Mouse (Mus musculus) small intestine, adult 2 months (tissue): ENCODE measurements around the gene Gstp3. TPM values are rescaled to one million over a fixed set of nuclear protein-coding genes. Genes with fewer than 3 reads are reported as not detected.

ENCODE experiments used
- H3K27ac ChIP-seq: fragments of 200-500 bp; 2 replicates; pipeline ENCODE4 v1.5.1; 2012; ENCODE audit warnings: low read depth, low read length, control low read depth, inconsistent platforms; ENCODE audit not compliant: insufficient read depth
- H3K27me3 ChIP-seq: fragments of 200-500 bp; 2 replicates; pipeline ENCODE4 v1.6.1; 2012; ENCODE audit warnings: mild to moderate bottlenecking, moderate library complexity, low read length, inconsistent platforms; ENCODE audit not compliant: control insufficient read depth, insufficient read depth
- H3K36me3 ChIP-seq: fragments of 200-500 bp; 2 replicates; pipeline ENCODE4 v1.6.1; 2012; ENCODE audit warnings: mild to moderate bottlenecking, low read length, control low read depth, inconsistent platforms; ENCODE audit not compliant: control insufficient read depth, insufficient read depth
- H3K4me1 ChIP-seq: fragments of 200-500 bp; 2 replicates; pipeline ENCODE4 v1.6.1; 2012; ENCODE audit warnings: low read length, inconsistent platforms, mixed read lengths; ENCODE audit not compliant: control insufficient read depth, insufficient read depth, insufficient read length
- H3K4me3 ChIP-seq: fragments of 200-500 bp; 2 replicates; pipeline ENCODE4 v1.5.1; 2012; ENCODE audit warnings: low read depth, mild to moderate bottlenecking, control low read depth, inconsistent platforms, low read length, moderate library complexity
- CTCF ChIP-seq: fragments of 200-500 bp; IDR thresholded peaks from 2 replicates; pipeline ENCODE4 v1.5.1; 2012; ENCODE audit warnings: low read depth, mild to moderate bottlenecking, control low read depth, inconsistent platforms, low read length, moderate library complexity, mixed read lengths; ENCODE audit not compliant: insufficient replicate concordance, insufficient read length; ENCODE audit errors: extremely low read depth
- POLR2A ChIP-seq: fragments of 200-500 bp; IDR thresholded peaks from 2 replicates; pipeline ENCODE4 v1.6.1; 2012; ENCODE audit warnings: low read depth, mild to moderate bottlenecking, control low read depth, inconsistent platforms, low read length, moderate library complexity
- WGBS: fragments of 180-500 bp; shearing (Covaris S2); methylation state at CpG from one replicate; pipeline ENCODE4 v1.1.7; 2018; 5-methylcytosine and 5-hydroxymethylcytosine counted together
- polyA plus RNA-seq: library from polyadenylated mRNA; depleted of rRNA; stranded (reverse); fragments of >200 nt; gene quantifications from 2 replicates; pipeline ENCODE4 v1.2.3, GENCODE M21; 2012

Gene Gstp3
- polyA plus RNA-seq, 1 experiment, result 15.0 TPM

GRCm38 (mm10) chr19:4036327-4037045 is 22.9 kb downstream of the Gstp3 start:
- Histone ChIP-seq H3K4me1 (peaks cover 19% of the 10 kb centered on the region), H3K27me3 (no peaks in the 10 kb centered on the region), H3K4me3 (peak overlapping the region; percentile 55), H3K27ac (peak overlapping the region; percentile 93), H3K36me3 (peaks cover 6% of the 10 kb centered on the region)
- WGBS, result 29% methylated on average over 12 of the region's 12 CpGs
- TF ChIP-seq POLR2A, result 0 out of 2 replicates have a peak, but pooled peaks have one; percentile 29
- no peak for TF ChIP-seq CTCF

DNA sequence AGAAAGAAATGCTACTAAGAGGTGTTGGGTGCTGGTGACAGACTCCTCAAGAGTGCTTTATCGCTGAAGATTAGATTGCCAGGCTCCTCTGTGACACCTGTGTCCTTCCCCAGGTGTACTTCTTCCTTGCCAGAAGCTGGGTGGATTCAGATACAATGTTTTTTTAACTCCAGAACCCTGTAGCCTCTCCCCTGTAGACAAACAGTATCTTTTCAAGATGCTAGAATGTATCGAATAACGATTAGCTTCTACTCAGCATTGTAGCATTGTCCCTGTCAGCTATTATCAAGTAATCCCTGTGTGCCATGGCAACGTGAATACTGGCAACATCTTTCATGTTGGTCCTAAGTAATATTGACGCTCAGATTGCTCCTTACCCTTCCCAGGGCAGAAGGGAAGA is 25.6 kb downstream of the Gstp3 start:
- Histone ChIP-seq H3K4me3 (no peak overlapping the region), H3K27me3 (no peaks in the 10 kb centered on the region), H3K27ac (peak overlapping the region; percentile 96), H3K36me3 (peaks cover 6% of the 10 kb centered on the region), H3K4me1 (peaks cover 24% of the 10 kb centered on the region)
- no peak for TF ChIP-seq POLR2A
- TF ChIP-seq CTCF, result no peak
- WGBS, result 19% methylated on average over 5 of the region's 5 CpGs

DNA sequence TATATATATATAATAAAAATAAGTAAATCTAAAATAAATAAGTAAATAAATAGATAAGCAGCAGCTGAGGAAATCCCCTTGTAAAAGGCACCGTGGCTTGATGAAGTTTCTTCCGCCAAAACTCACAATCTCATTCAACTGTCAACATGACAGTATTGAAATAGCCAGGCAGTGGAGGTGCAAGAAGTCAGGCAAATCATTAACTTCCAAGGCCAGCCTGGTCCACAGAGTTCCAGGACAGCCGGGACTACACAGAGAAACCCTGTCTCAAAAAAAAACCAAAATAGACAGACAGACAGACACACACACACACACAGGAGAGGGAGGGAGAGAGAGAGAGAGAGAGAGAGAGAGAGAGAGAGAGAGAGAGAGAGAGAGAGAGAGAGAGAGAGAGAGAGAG is 26.1 kb downstream of the Gstp3 start:
- peak overlapping the region; percentile 96 for H3K27ac ChIP-seq
- H3K4me1 ChIP-seq, result peaks cover 24% of the 10 kb centered on the region
- peaks cover 6% of the 10 kb centered on the region for H3K36me3 ChIP-seq
- TF ChIP-seq CTCF, result no peak
- no peak for TF ChIP-seq POLR2A
- H3K4me3 ChIP-seq, result no peak overlapping the region
- no peaks in the 10 kb centered on the region for H3K27me3 ChIP-seq
- 25% methylated on average over 3 of the region's 3 CpGs for WGBS

DNA sequence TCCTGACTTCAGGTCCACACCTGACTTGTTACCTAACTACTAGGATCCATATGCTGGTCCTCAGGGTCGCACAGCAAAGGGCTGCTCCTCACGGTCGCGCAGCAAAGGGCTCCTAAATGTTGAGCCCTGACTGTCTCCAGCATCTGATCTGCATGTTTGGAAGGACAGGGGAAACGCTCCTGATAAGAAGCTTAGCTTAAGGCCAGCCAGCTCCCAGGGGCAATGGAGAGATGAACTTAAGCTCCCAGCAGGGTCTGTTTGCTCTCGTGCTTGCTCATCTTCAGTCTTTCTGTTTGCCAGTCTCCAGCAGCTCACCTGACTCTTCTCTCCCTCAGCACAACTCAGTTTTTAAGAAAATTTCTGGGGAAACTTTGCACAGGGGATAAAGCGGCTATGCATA is 26.7 kb downstream of the Gstp3 start:
- WGBS, result 79% methylated on average over 7 of the region's 7 CpGs
- peak overlapping the region; percentile 64; the same call in 1 of the 2 replicates for H3K27ac ChIP-seq
- no peak overlapping the region for H3K4me3 ChIP-seq
- peaks cover 24% of the 10 kb centered on the region for H3K4me1 ChIP-seq
- H3K27me3 ChIP-seq, result no peaks in the 10 kb centered on the region
- TF ChIP-seq CTCF (no peak), POLR2A (no peak)
- H3K36me3 ChIP-seq, result peaks cover 6% of the 10 kb centered on the region

DNA sequence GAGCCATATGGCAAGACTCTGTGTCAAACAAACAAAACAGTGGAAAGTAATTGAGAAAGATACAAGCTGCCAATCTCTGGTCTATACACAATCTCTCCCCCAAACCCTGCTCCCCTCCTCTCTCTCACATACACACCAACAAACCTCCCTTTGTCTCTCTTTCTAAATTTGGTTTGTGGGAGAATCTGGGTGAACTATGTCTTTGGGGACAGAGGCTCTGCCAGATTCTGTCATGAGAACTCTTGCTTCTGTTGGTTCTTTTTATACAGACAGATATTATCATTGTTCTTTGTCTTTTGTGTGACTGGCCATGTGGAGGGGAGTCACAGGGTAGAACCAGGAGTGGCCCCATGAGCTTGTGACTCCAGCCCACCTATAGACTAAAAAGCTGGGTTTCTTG is 31.8 kb downstream of the Gstp3 start:
- no peak overlapping the region for H3K4me3 ChIP-seq
- H3K27me3 ChIP-seq, result no peaks in the 10 kb centered on the region
- H3K4me1 ChIP-seq, result peaks cover 13% of the 10 kb centered on the region
- no peak for TF ChIP-seq CTCF
- TF ChIP-seq POLR2A, result no peak
- H3K36me3 ChIP-seq, result no peaks in the 10 kb centered on the region
- H3K27ac ChIP-seq, result no peak overlapping the region

GRCm38 (mm10) chr19:4023185-4023584 is 36.2 kb downstream of the Gstp3 start:
- 58% methylated on average over 7 of the region's 7 CpGs for WGBS
- Histone ChIP-seq H3K27ac (no peak overlapping the region), H3K27me3 (no peaks in the 10 kb centered on the region), H3K4me1 (peaks cover 16% of the 10 kb centered on the region), H3K4me3 (no peak overlapping the region), H3K36me3 (no peaks in the 10 kb centered on the region)
- no peak for TF ChIP-seq CTCF
- no peak for TF ChIP-seq POLR2A

GRCm38 (mm10) chr19:4018743-4019583 is 40.4 kb downstream of the Gstp3 start:
- TF ChIP-seq POLR2A (peak; percentile 36; the same call in 1 of the 2 replicates), CTCF (peak; percentile 93; the same call in 1 of the 2 replicates)
- no peaks in the 10 kb centered on the region for H3K36me3 ChIP-seq
- H3K4me1 ChIP-seq, result peaks cover 10% of the 10 kb centered on the region; the same call in 1 of the 2 replicates
- WGBS, result 10% methylated on average over 18 of the region's 18 CpGs
- H3K4me3 ChIP-seq, result no peak overlapping the region
- no peaks in the 10 kb centered on the region for H3K27me3 ChIP-seq
- peak overlapping the region; percentile 66 for H3K27ac ChIP-seq
